8 mouse cellular contexts compared by ENCODE assay signal in genomic region chr16:38396155-38396554, GRCm38 (mm10). TPM values are rescaled to one million over a fixed set of nuclear protein-coding genes. Genes with fewer than 3 reads are reported as not detected.
DNase-seq lines count a peak whose midpoint lies in the region; ATAC-seq and TF ChIP-seq lines count a peak whose summit lies in the region.
"Had no signal": no experiment of that assay in that cellular context is flagged by ENCODE, and none has a peak within 500 bp of the region (broad histone marks: within the 10 kb centered on the region; RNA-seq: fewer than 3 reads in every experiment).

No protein-coding gene starts in this region.

- DNase-seq in Patski (ENCODE audit: low read depth, low spot score) = peak; percentile 71
- DNase-seq in fat pad, adult 2 months (ENCODE audit: extremely low read depth, low read depth, low spot score) = peak; percentile 7
- peak; percentile 71 for DNase-seq in induced T-regulatory cell, adult 2 months (ENCODE audit: low read depth)
- DNase-seq in lung, postnatal 0 days (ENCODE audit: low spot score) = peak; percentile 96
- no peak for DNase-seq in thymus, postnatal 36 days
- no peak for DNase-seq in thymus, postnatal 25 days

- no peaks in the 10 kb centered on the region for H3K36me3 ChIP-seq in C2C12 (ENCODE audit: control insufficient read depth, insufficient read depth)
- no peaks in the 10 kb centered on the region for H3K36me3 ChIP-seq in lung, postnatal 0 days (ENCODE audit: insufficient read depth, low read length)
- H3K36me3 ChIP-seq: stomach, embryonic 15.5 days had no signal

- H3K4me3 ChIP-seq in C2C12 (ENCODE audit: insufficient read depth, poor library complexity, severe bottlenecking) = no peak overlapping the region
- H3K4me3 ChIP-seq in lung, postnatal 0 days (ENCODE audit: low read depth, low read length) = no peak overlapping the region
- H3K4me3 ChIP-seq: stomach, embryonic 15.5 days had no signal

- in situ Hi-C loops in Patski (cut with MboI; ENCODE audit: low pct_unique_long_range_greater_than_20kb) = no loop called here

- H3K4me2 ChIP-seq in lung, postnatal 0 days (replicated peaks; ENCODE audit: low read depth, low read length) = peak overlapping the region; percentile 29
- H3K4me2 ChIP-seq: stomach, embryonic 15.5 days had no signal

- no peak overlapping the region for H3K9ac ChIP-seq in lung, postnatal 0 days (replicated peaks; ENCODE audit: low read depth)
- H3K9ac ChIP-seq: stomach, embryonic 15.5 days had no signal

- no peaks in the 10 kb centered on the region for H3K79me3 ChIP-seq in C2C12 (ENCODE audit: low read depth)

- peak; percentile 75 for ATAC-seq in Patski
- peak; percentile 76 for ATAC-seq in lung, postnatal 0 days

- no peak overlapping the region for H3K27ac ChIP-seq in lung, postnatal 0 days (ENCODE audit: low read length)
- H3K27ac ChIP-seq: stomach, embryonic 15.5 days had no signal

- TF ChIP-seq EP300 in lung, postnatal 0 days (IDR thresholded peaks at IDR 0.05) = peak; percentile 89

- TF ChIP-seq CTCF in C2C12 (IDR thresholded peaks at IDR 0.05; ENCODE audit: control insufficient read depth, insufficient read depth, insufficient read length) (no peak), Patski (IDR thresholded peaks at IDR 0.05) (no peak)
- no peak for TF ChIP-seq CTCF in lung, postnatal 0 days (IDR thresholded peaks at IDR 0.05)

- H3K4me1 ChIP-seq in lung, postnatal 0 days (ENCODE audit: insufficient read depth, low read depth, low read length) = peaks cover 7% of the 10 kb centered on the region; the same call in 1 of the 2 replicates

- CTCF ChIA-PET in Patski (lab: Charles Lee) = interaction anchor here (0.8 kb wide), 1 partner anchor 74 kb away, joined by 3 read pairs; no protein-coding TSS in a partner anchor

- H3ac ChIP-seq in C2C12 (ENCODE audit: control insufficient read depth, insufficient read length, low read depth) = no peak overlapping the region

- WGBS in lung, postnatal 0 days = 16% methylated on average over 13 of the region's 13 CpGs

- POLR2A ChIA-PET in Patski (lab: Charles Lee) = no interaction called here

- no peaks in the 10 kb centered on the region for H3K79me2 ChIP-seq in C2C12 (ENCODE audit: control insufficient read depth, insufficient read depth)

- H3K9me3 ChIP-seq in lung, postnatal 0 days (ENCODE audit: low read length) = no peaks in the 10 kb centered on the region
- H3K9me3 ChIP-seq: stomach, embryonic 15.5 days had no signal

- H3K27me3 ChIP-seq in C2C12 (ENCODE audit: control insufficient read depth, insufficient read depth, insufficient read length) = no peaks in the 10 kb centered on the region
- H3K27me3 ChIP-seq in Patski = no peaks in the 10 kb centered on the region
- no peaks in the 10 kb centered on the region for H3K27me3 ChIP-seq in lung, postnatal 0 days (replicated peaks; ENCODE audit: insufficient read depth, low read length)
- H3K27me3 ChIP-seq: stomach, embryonic 15.5 days had no signal

TF ChIP-seq in C2C12, 6 proteins besides CTCF, POLR2A, EP300 and RAD21:
- TF ChIP-seq CEBPB (IDR thresholded peaks at IDR 0.05; ENCODE audit: low read depth) = peak; percentile 90
- TF ChIP-seq MYOD1 (IDR thresholded peaks at IDR 0.05; ENCODE audit: control insufficient read depth, insufficient read length, low read depth) = no peak
- TF ChIP-seq MYOG (IDR thresholded peaks at IDR 0.05; ENCODE audit: control insufficient read depth, extremely low read depth, insufficient read length) = no peak
- peak; percentile 28 for TF ChIP-seq FOSL1 (IDR thresholded peaks at IDR 0.05; ENCODE audit: insufficient read depth, low read length, poor library complexity, severe bottlenecking)
- TF ChIP-seq MAX (IDR thresholded peaks at IDR 0.05) = no peak
- no peak for TF ChIP-seq USF1 (IDR thresholded peaks at IDR 0.05; ENCODE audit: low read depth)

RNA-seq across cellular contexts. Expression of gene Popdc2, which starts 34.1 kb away (rescaled TPM):
- polyA plus RNA-seq in C2C12 (2012; fragmentation: generic; extraction: Trizol) (0.30 TPM), Patski (2021) (0.49 TPM)
- 4.7 and 6.5 TPM in 2 replicates for polyA plus RNA-seq in lung, postnatal 0 days (2015; fragmentation: Nextera tagmentation; extraction: Ambion mirVana)

RNA-seq across cellular contexts. Expression of gene Pla1a, which starts 36.8 kb away (rescaled TPM):
- polyA plus RNA-seq in C2C12 (2012; fragmentation: generic; extraction: Trizol) (3.0 TPM), Patski (2021) (61.5 TPM)
- 1.2 and 1.6 TPM in 2 replicates for polyA plus RNA-seq in lung, postnatal 0 days (2015; fragmentation: Nextera tagmentation; extraction: Ambion mirVana)

RNA-seq across cellular contexts. Expression of gene Gm21987, which starts 49.3 kb away (rescaled TPM):
- polyA plus RNA-seq in C2C12 (2012; fragmentation: generic; extraction: Trizol) = not detected
- not detected for polyA plus RNA-seq in Patski (2021)
- polyA plus RNA-seq in lung, postnatal 0 days (2015; fragmentation: Nextera tagmentation; extraction: Ambion mirVana) = not detected in 2 replicates
- polyA plus RNA-seq: stomach, embryonic 15.5 days had no signal

RNA-seq across cellular contexts. Expression of gene Cox17, which starts 49.4 kb away (rescaled TPM):
- 404 TPM for polyA plus RNA-seq in C2C12 (2012; fragmentation: generic; extraction: Trizol)
- 271 TPM for polyA plus RNA-seq in Patski (2021)
- polyA plus RNA-seq in lung, postnatal 0 days (2015; fragmentation: Nextera tagmentation; extraction: Ambion mirVana) = 205 and 218 TPM in 2 replicates

RNA-seq across cellular contexts. Expression of gene Maats1, which starts 54.2 kb away (rescaled TPM):
- polyA plus RNA-seq in C2C12 (2012; fragmentation: generic; extraction: Trizol) (0.61 TPM), Patski (2021) (0.09 TPM)
- 2.6 and 3.7 TPM in 2 replicates for polyA plus RNA-seq in lung, postnatal 0 days (2015; fragmentation: Nextera tagmentation; extraction: Ambion mirVana)

Comparison
In these comparisons a context has a peak if more than half of its experiments do, and no peak if none do; other contexts are left out.
1. DNase-seq: peak in Patski (single experiment), fat pad, adult 2 months (single experiment), induced T-regulatory cell, adult 2 months (single experiment) and lung, postnatal 0 days (single experiment); none in thymus, postnatal 36 days (0 of 2) and thymus, postnatal 25 days (single experiment).
2. RNA of gene Pla1a, which starts 36.8 kb away (polyA plus RNA-seq): 61.5 TPM in Patski (single experiment); 3.0 TPM in C2C12 (single experiment) and 1.2 to 1.6 TPM in lung, postnatal 0 days; every median in the first group is over 10 times any median in the second.